Mouse (Mus musculus) hindbrain, embryonic 13.5 days (tissue): ENCODE data around the gene 1810049J17Rik. TPM values are rescaled to one million over a fixed set of nuclear protein-coding genes. Genes with fewer than 3 reads are reported as not detected.

Source experiments
- ATAC-seq: fragments of 200-750 bp; cut with Nextera tagmentation; 2 replicates; pipeline ENCODE4 v1.8.0; 2017; ENCODE audit warnings: moderate TSS enrichment; ENCODE audit not compliant: low FRiP score
- H3K27ac ChIP-seq: fragments of 300-500 bp; sonication (generic); 2 replicates; pipeline ENCODE4 v1.5.1; 2015; ENCODE audit warnings: inconsistent platforms, mild to moderate bottlenecking, moderate library complexity
- H3K27me3 ChIP-seq: fragments of 300-500 bp; sonication (generic); 2 replicates; pipeline ENCODE4 v1.6.1; 2015; ENCODE audit warnings: mild to moderate bottlenecking, inconsistent platforms
- H3K36me3 ChIP-seq: fragments of 300-500 bp; sonication (generic); 2 replicates; pipeline ENCODE4 v1.6.1; 2015; ENCODE audit warnings: mild to moderate bottlenecking, inconsistent platforms
- H3K4me1 ChIP-seq: fragments of 300-500 bp; sonication (generic); replicated peaks from 2 replicates; pipeline ENCODE4 v1.6.1; 2015; ENCODE audit warnings: inconsistent platforms
- H3K4me2 ChIP-seq: fragments of 300-500 bp; sonication (generic); 2 replicates; pipeline ENCODE4 v1.6.1; 2015; ENCODE audit warnings: inconsistent platforms, mild to moderate bottlenecking, moderate library complexity
- H3K4me3 ChIP-seq: fragments of 300-500 bp; sonication (generic); 2 replicates; pipeline ENCODE4 v1.5.1; 2015; ENCODE audit warnings: mild to moderate bottlenecking, inconsistent platforms
- H3K9ac ChIP-seq: fragments of 300-500 bp; sonication (generic); 2 replicates; pipeline ENCODE4 v1.6.1; 2015; ENCODE audit warnings: mild to moderate bottlenecking, inconsistent platforms
- H3K9me3 ChIP-seq: fragments of 300-500 bp; sonication (generic); 2 replicates; pipeline ENCODE4 v1.6.1; 2016; ENCODE audit warnings: inconsistent platforms
- WGBS: fragments of 180-500 bp; shearing (Covaris S2); methylation state at CpG from one replicate; pipeline ENCODE4 v1.1.7; 2015; 5-methylcytosine and 5-hydroxymethylcytosine counted together
- polyA plus RNA-seq: library from polyadenylated mRNA; unstranded; fragments of >200 nt; fragmentation: Nextera tagmentation; extraction: Ambion mirVana; gene quantifications from 2 replicates; pipeline ENCODE4 v1.2.1, GENCODE M21; 2015

Gene 1810049J17Rik
- polyA plus RNA-seq, 1 experiment from 2014 or later: not detected

GRCm38 (mm10) chr15:12362001-12362700 lies 40.5 kb upstream of the 1810049J17Rik start:
- Histone ChIP-seq H3K9me3 (no peaks in the 10 kb centered on the region), H3K4me3 (no peak overlapping the region), H3K36me3 (peaks cover 4% of the 10 kb centered on the region; the same call in 1 of the 2 replicates), H3K9ac (no peak overlapping the region), H3K4me1 (peaks cover 21% of the 10 kb centered on the region), H3K4me2 (no peak overlapping the region), H3K27ac (no peak overlapping the region), H3K27me3 (no peaks in the 10 kb centered on the region)
- ATAC-seq: no peak
- WGBS: 91% methylated on average over 14 of the region's 14 CpGs

- WGBS: 83% methylated on average over 19 of the region's 19 CpGs
- H3K27me3 ChIP-seq: no peaks in the 10 kb centered on the region
- peaks cover 7% of the 10 kb centered on the region for H3K4me1 ChIP-seq
- H3K9ac ChIP-seq: no peak overlapping the region
- no peaks in the 10 kb centered on the region for H3K9me3 ChIP-seq
- no peak overlapping the region for H3K27ac ChIP-seq
- no peak for ATAC-seq
- H3K4me2 ChIP-seq: no peak overlapping the region
- H3K4me3 ChIP-seq: no peak overlapping the region
- peaks cover 10% of the 10 kb centered on the region; the same call in 1 of the 2 replicates for H3K36me3 ChIP-seq
Measured at GRCm38 (mm10) chr15:12360519-12361212, 39.0 kb upstream of the 1810049J17Rik start.

- H3K9me3 ChIP-seq: no peaks in the 10 kb centered on the region
- peaks cover 26% of the 10 kb centered on the region for H3K36me3 ChIP-seq
- over 99% methylated on average over 5 of the region's 5 CpGs for WGBS
- ATAC-seq: no peak
- H3K4me2 ChIP-seq: no peak overlapping the region
- H3K4me3 ChIP-seq: no peak overlapping the region
- H3K9ac ChIP-seq: no peak overlapping the region
- no peak overlapping the region for H3K27ac ChIP-seq
- H3K27me3 ChIP-seq: no peaks in the 10 kb centered on the region
- no peaks in the 10 kb centered on the region for H3K4me1 ChIP-seq
Measured at GRCm38 (mm10) chr15:12358384-12358783, 36.7 kb upstream of the 1810049J17Rik start.

- H3K27me3 ChIP-seq: no peaks in the 10 kb centered on the region
Measured at GRCm38 (mm10) chr15:12357459-12357858, 35.8 kb upstream of the 1810049J17Rik start.

GRCm38 (mm10) chr15:12355907-12356306 lies 34.2 kb upstream of the 1810049J17Rik start:
- H3K9me3 ChIP-seq: no peaks in the 10 kb centered on the region
- no peaks in the 10 kb centered on the region for H3K4me1 ChIP-seq
- 83% methylated on average over 7 of the region's 7 CpGs for WGBS
- no peak overlapping the region for H3K4me3 ChIP-seq
- no peak for ATAC-seq
- peaks cover 39% of the 10 kb centered on the region for H3K36me3 ChIP-seq
- H3K9ac ChIP-seq: no peak overlapping the region
- H3K4me2 ChIP-seq: no peak overlapping the region
- H3K27me3 ChIP-seq: no peaks in the 10 kb centered on the region
- H3K27ac ChIP-seq: no peak overlapping the region

More at GRCm38 (mm10) chr15:12357459-12357858, 35.8 kb upstream of the 1810049J17Rik start:
- Histone ChIP-seq H3K4me2 (no peak overlapping the region), H3K4me3 (no peak overlapping the region), H3K4me1 (no peaks in the 10 kb centered on the region), H3K36me3 (peaks cover 36% of the 10 kb centered on the region), H3K9me3 (no peaks in the 10 kb centered on the region), H3K9ac (no peak overlapping the region), H3K27ac (no peak overlapping the region)
- no peak for ATAC-seq

- Histone ChIP-seq H3K4me1 (no peaks in the 10 kb centered on the region), H3K27ac (no peak overlapping the region), H3K27me3 (no peaks in the 10 kb centered on the region), H3K9me3 (no peaks in the 10 kb centered on the region), H3K4me2 (no peak overlapping the region), H3K4me3 (no peak overlapping the region), H3K36me3 (peaks cover 41% of the 10 kb centered on the region), H3K9ac (no peak overlapping the region)
- no peak for ATAC-seq
- WGBS: 94% methylated on average over 6 of the region's 6 CpGs
Measured at GRCm38 (mm10) chr15:12355261-12355660, 33.6 kb upstream of the 1810049J17Rik start.

- Histone ChIP-seq H3K4me1 (no peaks in the 10 kb centered on the region), H3K4me3 (no peak overlapping the region), H3K9me3 (no peaks in the 10 kb centered on the region), H3K4me2 (no peak overlapping the region), H3K27ac (no peak overlapping the region), H3K9ac (no peak overlapping the region), H3K27me3 (no peaks in the 10 kb centered on the region), H3K36me3 (peaks cover 50% of the 10 kb centered on the region)
- 97% methylated on average over 2 of the region's 2 CpGs for WGBS
- no peak for ATAC-seq
Measured at GRCm38 (mm10) chr15:12354281-12354810, 32.6 kb upstream of the 1810049J17Rik start.

- H3K4me2 ChIP-seq: no peak overlapping the region
- H3K36me3 ChIP-seq: peaks cover 52% of the 10 kb centered on the region
- H3K27me3 ChIP-seq: no peaks in the 10 kb centered on the region
- H3K9ac ChIP-seq: no peak overlapping the region
- WGBS: 91% methylated on average over 7 of the region's 7 CpGs
- H3K4me1 ChIP-seq: no peaks in the 10 kb centered on the region
- H3K27ac ChIP-seq: no peak overlapping the region
- H3K4me3 ChIP-seq: no peak overlapping the region
- ATAC-seq: no peak; the same call in 1 of the 2 replicates
- no peaks in the 10 kb centered on the region for H3K9me3 ChIP-seq
Measured at GRCm38 (mm10) chr15:12351470-12351869, 29.8 kb upstream of the 1810049J17Rik start.

GRCm38 (mm10) chr15:12349840-12350239 lies 28.1 kb upstream of the 1810049J17Rik start:
- Histone ChIP-seq H3K4me2 (no peak overlapping the region), H3K4me1 (no peaks in the 10 kb centered on the region), H3K36me3 (peaks cover 43% of the 10 kb centered on the region), H3K9ac (no peak overlapping the region), H3K27me3 (no peaks in the 10 kb centered on the region), H3K4me3 (no peak overlapping the region), H3K27ac (no peak overlapping the region), H3K9me3 (no peaks in the 10 kb centered on the region)
- 92% methylated on average over 5 of the region's 5 CpGs for WGBS
- ATAC-seq: no peak

GRCm38 (mm10) chr15:12348950-12349349 lies 27.3 kb upstream of the 1810049J17Rik start:
- Histone ChIP-seq H3K4me1 (no peaks in the 10 kb centered on the region), H3K9ac (no peak overlapping the region), H3K9me3 (no peaks in the 10 kb centered on the region), H3K27me3 (no peaks in the 10 kb centered on the region), H3K4me2 (no peak overlapping the region), H3K36me3 (peaks cover 45% of the 10 kb centered on the region), H3K27ac (no peak overlapping the region), H3K4me3 (no peak overlapping the region)
- no peak for ATAC-seq
- WGBS: 90% methylated on average over 3 of the region's 3 CpGs

- H3K27ac ChIP-seq: no peak overlapping the region
- H3K9me3 ChIP-seq: no peaks in the 10 kb centered on the region
- no peak overlapping the region for H3K9ac ChIP-seq
- ATAC-seq: no peak
- peaks cover 36% of the 10 kb centered on the region for H3K36me3 ChIP-seq
- H3K27me3 ChIP-seq: no peaks in the 10 kb centered on the region
- no peaks in the 10 kb centered on the region for H3K4me1 ChIP-seq
- no peak overlapping the region for H3K4me3 ChIP-seq
- H3K4me2 ChIP-seq: no peak overlapping the region
- WGBS: 93% methylated on average over 3 of the region's 3 CpGs
Measured at GRCm38 (mm10) chr15:12346916-12347315, 25.2 kb upstream of the 1810049J17Rik start.

GRCm38 (mm10) chr15:12341401-12341758 lies 19.7 kb upstream of the 1810049J17Rik start:
- Histone ChIP-seq H3K4me1 (peaks cover 9% of the 10 kb centered on the region), H3K27ac (no peak overlapping the region), H3K9ac (no peak overlapping the region), H3K4me2 (no peak overlapping the region), H3K36me3 (peaks cover 22% of the 10 kb centered on the region), H3K9me3 (no peaks in the 10 kb centered on the region), H3K27me3 (no peaks in the 10 kb centered on the region), H3K4me3 (no peak overlapping the region)
- peak; percentile 54; the same call in 1 of the 2 replicates for ATAC-seq
- 14% methylated on average over 4 of the region's 4 CpGs for WGBS
